11 mouse cellular contexts compared by ENCODE assay signal in genomic region chr15:42100730-42101129, GRCm38 (mm10).
DNase-seq lines count a peak whose midpoint lies in the region; ATAC-seq lines count a peak whose summit lies in the region.
"Had no signal": no experiment of that assay in that cellular context is flagged by ENCODE, and none has a peak within 500 bp of the region (broad histone marks: within the 10 kb centered on the region; RNA-seq: fewer than 3 reads in every experiment).

No protein-coding gene starts in this region.

- intact Hi-C loops in heart, postnatal 25 days (cut with DNase I): no loop called here

- WGBS in heart, embryonic 15.5 days: 10% methylated on average over 2 of the region's 2 CpGs
- WGBS in midbrain, embryonic 14.5 days: 76% methylated on average over 2 of the region's 2 CpGs

- H3K27me3 ChIP-seq in heart, embryonic 15.5 days: no peaks in the 10 kb centered on the region
- no peaks in the 10 kb centered on the region for H3K27me3 ChIP-seq in midbrain, embryonic 14.5 days (ENCODE audit: control insufficient read depth, insufficient read depth, low read length)
- H3K27me3 ChIP-seq: limb, embryonic 13.5 days; stomach, embryonic 15.5 days had no signal

- no peaks in the 10 kb centered on the region for H3K9me3 ChIP-seq in heart, embryonic 15.5 days (replicated peaks)
- no peaks in the 10 kb centered on the region for H3K9me3 ChIP-seq in midbrain, embryonic 14.5 days (ENCODE audit: control insufficient read depth, low read length)
- H3K9me3 ChIP-seq: limb, embryonic 13.5 days; stomach, embryonic 15.5 days had no signal

- no peak overlapping the region for H3K9ac ChIP-seq in heart, embryonic 15.5 days
- H3K9ac ChIP-seq in midbrain, embryonic 14.5 days (replicated peaks; ENCODE audit: low read length): no peak overlapping the region
- H3K9ac ChIP-seq: limb, embryonic 13.5 days; stomach, embryonic 15.5 days had no signal

- no peak overlapping the region for H3K4me2 ChIP-seq in heart, embryonic 15.5 days
- no peak overlapping the region for H3K4me2 ChIP-seq in midbrain, embryonic 14.5 days (ENCODE audit: low read length)
- H3K4me2 ChIP-seq: limb, embryonic 13.5 days; stomach, embryonic 15.5 days had no signal

- peak overlapping the region; percentile 20; the same call in 1 of the 2 replicates for H3K27ac ChIP-seq in heart, embryonic 15.5 days
- H3K27ac ChIP-seq in midbrain, embryonic 14.5 days (replicated peaks; ENCODE audit: low read depth, low read length): no peak overlapping the region
- H3K27ac ChIP-seq: limb, embryonic 13.5 days; stomach, embryonic 15.5 days had no signal

- ATAC-seq in heart, embryonic 15.5 days (replicated peaks; ENCODE audit: insufficient number of reproducible peaks, insufficient read depth, low FRiP score, low read depth): 0 out of 2 replicates have a peak, but pooled peaks have one; percentile 22
- ATAC-seq in erythroblast, adult 5-6 weeks (replicated peaks; ENCODE audit: low FRiP score, poor library complexity, severe bottlenecking): no peak
- no peak for ATAC-seq in midbrain, embryonic 14.5 days (ENCODE audit: low FRiP score, low TSS enrichment)

- H3K4me1 ChIP-seq in heart, embryonic 15.5 days (replicated peaks): no peaks in the 10 kb centered on the region; the same call in 1 of the 2 replicates
- H3K4me1 ChIP-seq in midbrain, embryonic 14.5 days (ENCODE audit: control insufficient read depth, insufficient read depth, low read length): no peaks in the 10 kb centered on the region
- H3K4me1 ChIP-seq: stomach, embryonic 15.5 days had no signal

- DNase-seq in heart, postnatal 25 days (ENCODE audit: low spot score): no peak
- peak; percentile 51 for DNase-seq in 3T3-L1 (ENCODE audit: low read depth, low spot score)
- DNase-seq in fibroblast of lung, adult 2 months (ENCODE audit: low read depth): peak; percentile 8
- DNase-seq in layer of hippocampus, adult 9-10 months (ENCODE audit: low spot score): peak; percentile 1
- no peak for DNase-seq in adrenal gland, adult 2 months
- DNase-seq in midbrain, embryonic 14.5 days: no peak
- DNase-seq: kidney, adult 18-20 months had no signal

- no peaks in the 10 kb centered on the region for H3K36me3 ChIP-seq in heart, embryonic 15.5 days
- H3K36me3 ChIP-seq in midbrain, embryonic 14.5 days (ENCODE audit: control insufficient read depth, insufficient read depth, low read length): no peaks in the 10 kb centered on the region
- H3K36me3 ChIP-seq: limb, embryonic 13.5 days; stomach, embryonic 15.5 days had no signal

- no peak overlapping the region for H3K4me3 ChIP-seq in heart, embryonic 15.5 days
- no peak overlapping the region for H3K4me3 ChIP-seq in midbrain, embryonic 14.5 days (replicated peaks; ENCODE audit: low read depth, low read length)
- H3K4me3 ChIP-seq: limb, embryonic 13.5 days; stomach, embryonic 15.5 days had no signal

Comparison
In these comparisons a context has a peak if more than half of its experiments do, and no peak if none do; other contexts are left out.
1. DNase-seq: peak in 3T3-L1 (single experiment), fibroblast of lung, adult 2 months (single experiment) and layer of hippocampus, adult 9-10 months (single experiment); none in heart, postnatal 25 days (single experiment), adrenal gland, adult 2 months (single experiment) and midbrain, embryonic 14.5 days (single experiment).